Mouse (Mus musculus) right cerebral cortex, postnatal 14 days (tissue): Measurements from ENCODE around the gene Frat2.

Source experiments
- DNase-seq: peaks from one replicate; pipeline ENCODE4 v3.0.0; 2022

The Frat2 gene

GRCm38 (mm10) chr19:41844345-41844744 lies 3.6 kb downstream of the Frat2 start:
- DNase-seq, result no peak

DNA sequence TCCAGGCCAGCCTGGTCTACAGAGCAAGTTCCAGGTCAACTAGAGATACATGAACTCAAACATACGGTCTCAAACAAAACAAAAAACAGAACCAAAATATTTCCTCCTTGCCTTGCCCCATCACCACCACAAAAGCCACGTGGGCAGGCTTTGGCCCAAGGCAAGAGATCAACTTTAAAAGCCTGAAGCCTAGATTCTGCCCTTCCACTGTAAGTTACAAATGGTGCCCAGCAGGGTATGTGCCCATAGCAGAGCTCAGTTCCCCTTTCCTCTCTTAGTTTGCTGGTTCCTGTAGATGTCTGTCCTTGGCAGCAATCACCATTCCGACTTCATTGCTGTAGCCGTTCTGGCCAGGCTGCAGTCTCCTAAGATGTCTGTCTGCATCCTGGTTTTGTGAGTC lies 5.2 kb downstream of the Frat2 start:
- DNase-seq, result no peak

- DNase-seq, result no peak
Observed at GRCm38 (mm10) chr19:41842196-41842595, 5.7 kb downstream of the Frat2 start.

DNA sequence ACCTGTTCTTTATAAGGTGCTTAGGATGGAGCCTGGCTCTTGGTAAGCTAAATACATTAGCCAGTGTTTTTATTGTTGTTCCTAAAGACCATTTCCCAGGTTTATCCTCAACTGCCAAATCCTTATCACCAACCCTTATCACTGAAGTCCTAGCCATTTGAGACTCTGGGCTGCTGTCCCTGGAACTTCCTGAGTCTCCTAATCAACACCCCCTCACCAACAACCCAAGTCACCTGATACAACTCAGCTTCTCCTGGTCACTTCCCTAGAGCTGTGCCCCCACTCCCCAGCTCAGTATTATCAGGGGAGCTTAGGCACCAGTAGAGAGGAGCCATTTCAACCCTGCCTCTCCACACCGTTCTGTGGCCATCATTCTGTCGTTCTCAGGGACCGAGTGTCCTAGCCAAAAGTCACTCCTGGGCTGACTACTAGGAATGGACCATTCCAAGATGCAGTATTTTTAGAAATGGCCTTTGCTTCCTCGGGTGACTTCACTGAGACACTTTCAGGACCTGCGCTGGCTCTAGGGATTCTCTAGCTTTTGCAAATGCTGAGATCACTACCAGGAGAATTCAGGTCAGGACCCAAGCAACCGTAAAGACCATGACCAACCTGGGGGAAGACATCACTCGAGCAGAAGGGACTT lies 6.7 kb downstream of the Frat2 start:
- no peak for DNase-seq

GRCm38 (mm10) chr19:41839685-41840084 lies 8.2 kb downstream of the Frat2 start:
- DNase-seq, result no peak

DNA sequence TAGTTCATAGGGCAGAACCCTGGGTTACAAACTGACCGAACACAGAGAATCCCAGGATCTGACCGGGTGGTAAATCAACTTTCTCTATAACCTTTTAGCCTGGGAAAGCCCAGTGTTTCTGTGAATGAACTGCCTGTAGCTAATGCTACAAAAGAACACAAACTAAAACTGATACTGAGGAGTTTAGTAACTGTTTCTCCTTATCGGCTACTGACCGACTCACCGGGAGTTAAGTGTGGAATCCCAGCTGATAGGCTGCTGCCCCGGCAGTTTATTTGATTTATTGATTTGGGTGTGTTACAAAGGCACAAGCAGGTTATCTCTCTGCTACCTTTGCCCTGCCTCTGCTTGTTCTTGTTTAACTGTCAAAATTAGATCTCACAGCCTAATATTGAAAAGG lies 9.1 kb downstream of the Frat2 start:
- DNase-seq, result no peak

DNA sequence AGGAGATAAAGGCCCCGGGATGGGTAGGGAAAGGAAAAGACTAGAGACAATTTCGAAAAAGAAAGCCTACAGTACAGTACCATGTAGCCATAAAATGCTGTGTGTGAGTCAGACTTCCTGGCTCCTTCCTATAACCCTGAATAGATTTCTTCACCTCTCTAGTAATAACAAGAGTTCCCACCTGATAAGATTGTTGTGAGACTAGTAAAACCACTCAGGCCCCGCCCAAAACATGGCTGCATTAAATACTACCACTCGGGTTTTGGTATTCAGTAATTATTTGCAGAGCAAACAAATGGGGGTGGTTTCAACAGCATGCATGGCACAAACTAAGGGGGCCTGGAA lies 10.0 kb downstream of the Frat2 start:
- no peak for DNase-seq

DNA sequence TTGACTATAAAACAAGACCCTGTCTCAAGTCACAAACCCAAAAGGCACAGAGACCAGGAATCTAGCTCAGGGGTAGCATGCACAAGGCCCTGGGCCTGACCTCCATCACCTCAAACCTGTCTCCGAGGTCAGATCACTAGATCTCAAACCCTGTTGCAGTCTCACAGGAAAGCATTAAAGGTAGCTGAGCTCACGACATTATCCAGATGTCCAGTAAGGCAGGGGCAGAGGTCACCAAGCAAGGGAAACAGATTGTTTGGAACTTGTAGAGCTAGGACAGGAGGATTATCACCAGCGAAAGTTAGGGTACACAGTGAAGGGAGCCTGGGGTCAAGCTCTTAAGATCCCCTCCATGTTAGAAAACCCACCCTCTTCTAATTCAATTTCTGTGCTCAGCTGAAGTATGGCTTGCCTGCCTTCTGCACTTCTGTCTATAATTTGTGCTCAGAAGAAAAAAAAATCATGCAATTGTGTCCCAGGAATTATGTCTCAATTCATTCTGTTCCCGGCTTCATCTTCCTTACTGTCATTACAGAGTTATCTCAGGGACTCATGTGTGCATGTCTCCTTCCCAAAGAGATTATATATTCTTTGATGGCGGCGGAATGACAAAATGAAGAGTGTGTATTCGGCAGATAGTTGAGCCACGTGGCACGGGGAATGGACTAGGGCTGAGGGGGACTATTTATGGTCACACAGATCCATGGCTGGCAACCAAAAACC lies 10.6 kb downstream of the Frat2 start:
- no peak for DNase-seq

DNA sequence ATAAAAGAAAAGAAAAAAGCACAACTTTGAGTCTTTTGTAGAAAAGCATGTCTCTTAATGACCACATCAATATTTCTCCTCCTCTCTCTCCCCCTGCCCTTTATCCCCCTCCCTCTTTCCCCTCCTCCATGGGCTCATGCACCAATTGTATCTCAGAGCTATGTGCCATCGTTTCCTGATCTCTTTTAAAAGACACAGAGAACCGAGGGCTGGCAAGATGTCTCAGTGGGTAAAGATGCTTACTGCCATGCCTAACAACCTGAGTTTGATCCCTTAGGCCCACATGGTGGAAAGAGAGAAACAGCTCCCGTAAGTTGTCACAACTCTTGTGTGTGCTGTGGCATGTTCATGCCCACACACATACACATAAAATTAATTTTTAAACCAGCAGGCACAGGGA lies 11.2 kb downstream of the Frat2 start:
- DNase-seq, result no peak

DNA sequence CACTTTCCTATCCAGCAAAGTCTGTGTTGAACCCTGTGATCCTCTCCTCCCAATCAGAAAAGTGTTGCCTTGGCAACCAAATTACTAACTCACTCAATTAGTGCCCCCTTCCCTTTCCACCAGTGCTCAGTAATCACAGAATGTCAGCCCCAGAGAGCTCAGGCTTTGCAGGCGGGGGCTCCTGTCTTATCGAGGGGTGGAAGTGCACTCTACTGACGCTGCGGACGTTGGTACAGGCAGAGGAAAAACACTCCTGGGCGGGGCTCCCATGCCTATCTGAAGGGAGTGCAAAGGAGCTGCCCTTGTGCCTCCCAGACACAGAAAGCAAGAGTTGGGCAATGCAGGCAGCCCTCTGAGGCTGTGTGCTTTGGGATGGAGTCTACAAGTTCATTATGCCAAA lies 12.1 kb downstream of the Frat2 start:
- peak; percentile 22 for DNase-seq

DNA sequence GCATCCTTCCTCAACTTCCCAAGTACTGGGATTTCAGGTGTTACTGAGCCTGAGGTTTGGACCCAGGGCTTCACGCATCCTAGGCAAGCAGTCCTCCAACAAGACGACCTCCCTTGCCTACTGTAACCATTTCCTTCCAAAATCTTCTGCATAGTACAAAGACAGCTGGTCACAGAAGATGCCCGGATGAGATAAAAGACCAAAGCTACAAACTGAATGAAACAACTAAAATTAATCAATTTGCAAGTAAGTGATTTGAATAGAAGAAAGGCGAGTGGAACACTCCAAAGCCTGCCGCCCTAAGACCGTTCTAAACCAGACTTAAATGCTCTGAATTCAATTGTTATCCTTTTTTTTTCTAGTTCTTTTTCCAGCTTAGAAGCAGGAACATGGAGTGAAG lies 12.5 kb downstream of the Frat2 start:
- no peak for DNase-seq

DNA sequence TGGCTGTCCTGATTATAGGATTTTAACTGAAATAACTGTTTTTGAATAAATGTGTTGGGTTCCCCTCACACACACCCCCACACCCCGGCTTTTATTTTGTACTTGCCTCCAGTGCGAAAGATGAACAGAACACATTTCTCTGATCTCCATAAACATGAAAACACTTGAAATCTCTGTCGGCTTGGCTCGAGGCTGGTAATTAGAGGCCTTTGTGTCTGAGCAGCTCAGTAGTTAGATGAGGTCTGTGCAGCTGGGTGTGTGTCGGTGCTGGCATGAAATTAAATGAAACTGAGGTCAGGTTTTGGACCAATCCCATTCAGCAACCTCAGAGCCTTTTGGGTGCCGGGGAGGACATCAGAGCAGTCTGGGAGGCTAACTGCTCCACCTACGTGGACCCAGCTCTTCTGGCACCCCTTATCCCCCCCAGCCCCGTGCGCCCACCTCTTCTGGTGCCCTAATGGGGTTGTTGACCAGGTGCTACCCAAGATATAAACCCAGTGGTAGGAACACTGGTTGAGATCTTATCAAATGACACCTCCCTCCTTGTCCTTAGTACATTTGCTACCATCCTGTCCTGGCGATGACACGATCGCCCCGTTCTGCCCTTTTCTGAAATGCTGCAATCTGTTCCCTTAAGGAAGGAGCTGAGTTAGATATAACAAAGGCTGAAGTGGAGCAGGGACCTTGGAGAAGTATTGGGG lies 15.3 kb downstream of the Frat2 start:
- DNase-seq, result no peak

DNA sequence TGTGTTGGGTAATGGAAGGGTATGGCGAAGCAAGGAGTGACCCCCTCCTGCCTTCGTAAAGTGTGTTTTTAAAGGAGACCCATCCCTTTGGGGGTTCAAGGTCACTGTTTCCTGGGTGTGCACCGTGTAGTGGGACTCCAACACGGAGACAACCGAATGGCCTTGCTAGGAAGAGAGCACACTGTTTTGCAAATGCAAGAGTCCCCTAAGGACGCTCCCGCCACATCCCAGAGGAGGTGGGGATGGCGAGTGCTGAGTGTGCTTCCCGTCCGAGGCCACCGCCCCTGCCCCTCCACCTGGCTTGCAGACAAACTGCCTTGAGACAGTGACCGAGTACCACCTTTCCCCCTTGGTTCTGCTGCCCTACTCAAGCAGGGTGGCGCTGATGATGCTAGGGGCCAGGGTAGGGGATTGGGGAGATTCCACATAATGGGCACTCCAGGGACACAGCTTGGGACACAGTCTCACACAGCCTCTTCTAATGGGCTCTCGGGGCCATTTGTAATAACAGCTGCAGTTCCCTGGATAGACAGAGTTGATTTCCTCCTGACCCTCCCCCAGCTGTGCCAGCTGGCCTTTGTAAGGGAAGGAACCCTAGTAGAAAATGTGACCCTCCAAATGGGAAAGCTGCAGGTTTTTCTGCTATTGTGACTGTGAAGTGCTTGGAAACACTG lies 16.1 kb downstream of the Frat2 start:
- no peak for DNase-seq

DNA sequence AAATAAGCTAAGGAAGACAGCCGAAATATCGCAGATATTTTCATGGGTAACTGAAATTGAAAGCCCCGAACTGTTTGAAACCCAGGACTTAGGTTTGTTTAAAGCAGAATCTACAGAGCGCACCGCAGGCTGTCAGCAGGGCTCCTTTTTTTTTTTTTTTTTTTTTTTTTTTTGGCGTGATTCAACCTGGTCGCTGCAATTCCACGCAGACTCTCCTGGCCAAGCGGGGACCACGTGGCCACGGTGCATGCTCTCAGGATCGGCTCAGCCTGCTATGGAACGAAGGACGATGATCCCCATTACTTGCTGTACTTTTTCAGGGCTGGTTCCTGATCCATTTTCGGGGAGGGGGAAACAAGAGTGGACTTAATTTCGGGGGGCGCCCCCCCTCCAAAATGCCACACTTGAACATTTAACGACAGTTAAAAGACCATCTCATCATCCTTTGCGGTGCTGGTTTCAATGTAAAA lies 16.8 kb downstream of the Frat2 start:
- peak; percentile 51 for DNase-seq

- DNase-seq, result peak; percentile 69
Observed at GRCm38 (mm10) chr19:41830106-41831031, 17.6 kb downstream of the Frat2 start.

DNA sequence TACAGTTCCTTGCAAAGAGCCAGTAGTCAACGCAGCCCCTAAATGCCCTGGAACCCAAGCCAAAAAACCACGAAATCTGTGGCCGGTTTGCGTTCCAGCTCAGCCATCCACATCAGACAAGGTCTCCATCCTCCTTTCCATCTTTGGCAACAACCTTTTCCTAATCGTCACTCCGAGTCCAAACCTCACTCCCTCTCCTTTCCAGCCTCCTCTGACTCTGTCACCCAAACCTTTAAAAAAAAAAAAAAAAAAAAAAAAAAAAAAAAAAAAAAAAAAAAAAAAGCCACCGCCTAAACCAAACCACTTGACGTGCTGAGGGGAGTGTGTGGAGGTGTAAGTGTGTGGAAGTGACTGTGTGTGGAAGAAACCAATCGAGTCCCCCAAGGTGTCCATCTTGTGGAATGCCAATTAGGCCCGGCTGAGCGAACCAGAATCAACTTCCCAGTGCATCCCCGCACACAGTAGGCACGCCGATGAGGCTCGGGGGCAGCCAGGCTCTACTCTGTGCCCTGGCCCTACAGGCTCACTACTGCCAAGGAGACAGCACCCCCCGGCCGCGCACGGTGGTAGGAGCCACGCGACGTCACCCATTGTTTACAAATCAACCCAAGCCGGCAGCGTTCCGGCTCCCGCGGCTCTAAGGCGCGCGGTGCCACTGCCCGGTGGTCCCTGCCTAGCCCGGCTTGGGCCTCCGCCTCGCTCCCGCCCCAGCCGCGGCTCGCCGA lies 18.4 kb downstream of the Frat2 start, which contains the start of gene Frat1:
Frat1 (plus strand) TSS at position 590 of the 725 bp plus-strand sequence.
- peak; percentile 86 for DNase-seq

DNA sequence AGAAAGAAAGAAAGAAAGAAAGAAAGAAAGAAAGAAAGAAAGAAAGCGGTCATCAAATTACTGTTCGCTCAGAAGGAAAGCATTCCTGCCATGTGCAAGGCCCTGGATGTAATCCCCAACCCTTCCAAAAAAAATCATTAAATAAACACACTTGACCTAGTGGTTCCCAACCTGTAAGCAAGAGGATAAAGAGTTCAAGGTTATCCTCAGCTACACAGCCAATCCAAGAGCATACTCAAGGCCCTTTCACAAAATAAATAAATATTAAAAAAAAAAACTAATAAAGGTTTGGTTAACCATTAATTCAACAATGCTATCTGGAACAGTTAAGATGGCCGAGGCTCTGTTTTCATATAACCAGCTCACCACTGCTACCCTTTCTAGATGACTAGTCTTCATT lies 19.0 kb downstream of the Frat2 start:
- DNase-seq, result no peak

- no peak for DNase-seq
Observed at GRCm38 (mm10) chr19:41826529-41826928, 21.4 kb downstream of the Frat2 start.

DNA sequence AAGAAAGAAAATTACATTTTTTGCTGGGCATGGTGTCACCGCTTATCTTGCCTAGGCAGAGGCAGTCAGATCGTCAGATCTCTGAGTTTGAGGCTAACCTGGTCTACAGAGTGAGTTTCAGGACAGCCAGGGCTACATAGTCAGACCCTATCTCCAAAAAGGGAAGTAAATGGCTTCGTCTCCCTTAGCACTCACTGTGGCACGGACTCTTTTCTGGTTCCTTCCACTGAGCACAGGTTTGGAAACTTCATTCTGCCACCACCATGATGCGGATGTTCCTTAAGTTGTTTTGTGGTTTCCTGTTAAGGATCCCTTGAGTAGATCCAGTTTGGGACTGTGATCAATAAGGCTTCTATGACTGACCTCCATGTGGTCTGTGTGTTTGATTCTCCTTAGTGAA lies 23.0 kb downstream of the Frat2 start:
- no peak for DNase-seq

DNA sequence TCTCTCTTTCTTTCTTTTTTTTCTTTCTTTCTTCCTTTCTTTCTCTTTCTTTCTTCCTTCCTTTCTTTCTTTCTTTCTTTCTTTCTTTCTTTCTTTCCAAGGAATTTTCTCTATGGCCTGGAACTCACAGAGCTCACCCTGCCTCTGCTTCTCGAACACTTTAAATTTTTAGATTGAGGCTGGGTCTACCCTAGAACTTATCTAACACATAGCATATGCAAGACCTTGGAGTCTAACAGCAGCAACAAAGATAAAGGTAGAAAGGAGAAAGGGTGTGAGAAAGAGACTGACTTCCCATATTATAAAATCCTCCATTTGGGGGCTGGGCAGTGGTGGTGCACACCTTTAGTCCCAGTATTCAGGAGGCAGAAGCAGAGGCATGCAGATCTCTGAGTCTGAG lies 25.3 kb downstream of the Frat2 start:
- DNase-seq, result no peak

GRCm38 (mm10) chr19:41821436-41821835 lies 26.5 kb downstream of the Frat2 start:
- DNase-seq, result no peak

- no peak for DNase-seq
Observed at GRCm38 (mm10) chr19:41818749-41819148, 29.2 kb downstream of the Frat2 start.
